Mouse (Mus musculus) ES-Bruce4 (cell line): ENCODE results near the gene Abca8b.
"Not testable (repeated sequence)": the region's sequence is repeated elsewhere in the genome, so short reads cannot be mapped to it uniquely, and the experiment has no call there.

Experiments
- CTCF ChIP-seq: IDR thresholded peaks from one replicate; pipeline ENCODE4 v1.8.1; 2011; ENCODE audit warnings: low read depth, low read length
- EP300 ChIP-seq: IDR thresholded peaks from 2 replicates; pipeline ENCODE4 v1.6.1; 2011; ENCODE audit warnings: low read depth, low read length; ENCODE audit not compliant: insufficient read depth
- POLR2A ChIP-seq: IDR thresholded peaks from one replicate; pipeline ENCODE4 v1.8.1; 2011; ENCODE audit warnings: low read length; ENCODE audit not compliant: insufficient read depth

GRCm38 (mm10) chr11:109912118-109912517 is 83.5 kb downstream of the Abca8b start:
- TF ChIP-seq CTCF, EP300, POLR2A: not testable (repeated sequence)
